Mouse (Mus musculus) CH12.LX (cell line): Measurements from ENCODE around the gene Thap7. TPM values are rescaled to one million over a fixed set of nuclear protein-coding genes. Genes with fewer than 3 reads are reported as not detected.
A peak's percentile ranks its signal among the peaks of the same experiment; 100 is the strongest.

Experiments used
- DNase-seq: peaks from one replicate; pipeline ENCODE4 v3.0.0-alpha.2; 2013; ENCODE audit errors: extremely low read depth
- H3K27ac ChIP-seq: 2 replicates; pipeline ENCODE4 v1.5.1; 2012; ENCODE audit warnings: low read depth, mild to moderate bottlenecking, control low read depth, moderate library complexity; ENCODE audit not compliant: insufficient read depth
- H3K27me3 ChIP-seq: replicated peaks from 2 replicates; pipeline ENCODE3; 2012; ENCODE audit warnings: inconsistent platforms
- H3K36me3 ChIP-seq, 2 experiments: replicated peaks in 1 of 2; 2 replicates each; pipeline versions ENCODE3 to v1.6.1; 2012; ENCODE audit warnings: inconsistent platforms in 1 of 2, low read length in 1 of 2, mild to moderate bottlenecking in 1 of 2, mixed read lengths in 1 of 2, moderate library complexity in 1 of 2; ENCODE audit not compliant: control insufficient read depth in 1 of 2, insufficient read depth in 1 of 2
- H3K4me1 ChIP-seq, 2 experiments: 2 replicates each; pipeline ENCODE4 v1.6.1; 2012; ENCODE audit warnings: inconsistent platforms in 1 of 2, moderate library complexity in 1 of 2; ENCODE audit not compliant: insufficient read depth in 2 of 2, control insufficient read depth in 1 of 2
- H3K4me2 ChIP-seq: 2 replicates; pipeline ENCODE4 v1.6.1; 2012; ENCODE audit warnings: low read depth, mild to moderate bottlenecking, control low read depth; ENCODE audit not compliant: poor library complexity, insufficient read depth, severe bottlenecking
- H3K4me3 ChIP-seq, 3 experiments: fragments of 150-350 bp in 1 of 3; sonication (generic) in 1 of 3; replicated peaks in 1 of 3; 2 replicates each; pipeline versions ENCODE3 to v1.5.1; 2011 to 2012; ENCODE audit warnings: low read depth in 2 of 3, low read length in 2 of 3, mild to moderate bottlenecking in 2 of 3, moderate library complexity in 2 of 3, control low read depth in 1 of 3, improper control_type of control experiment in 1 of 3, inconsistent platforms in 1 of 3, mixed read lengths in 1 of 3; ENCODE audit not compliant: poor library complexity in 1 of 3
- H3K79me2 ChIP-seq: replicated peaks from 2 replicates; pipeline ENCODE4 v1.6.1; 2012; ENCODE audit warnings: mild to moderate bottlenecking, moderate library complexity; ENCODE audit not compliant: control insufficient read depth, poor library complexity, insufficient read depth, severe bottlenecking; ENCODE audit errors: extremely low read depth
- H3K9ac ChIP-seq: 2 replicates; pipeline ENCODE4 v1.6.1; 2012; ENCODE audit warnings: low read depth, mild to moderate bottlenecking, control low read depth, moderate library complexity; ENCODE audit not compliant: insufficient read depth
- H3K9me3 ChIP-seq: replicated peaks from 2 replicates; pipeline ENCODE3; 2012; ENCODE audit warnings: low read length, inconsistent platforms, mixed read lengths
- BHLHE40 ChIP-seq: IDR thresholded peaks from 2 replicates; pipeline ENCODE4 v1.6.1; 2011; ENCODE audit warnings: mild to moderate bottlenecking, low read depth, low read length, improper control_type of control experiment
- CHD1 ChIP-seq: IDR thresholded peaks from 2 replicates; pipeline ENCODE4 v1.6.1; 2012; ENCODE audit warnings: low read depth, low read length, improper control_type of control experiment, inconsistent platforms
- CHD2 ChIP-seq: IDR thresholded peaks from 2 replicates; pipeline ENCODE4 v1.6.1; 2011; ENCODE audit warnings: low read length, improper control_type of control experiment
- CTCF ChIP-seq, 2 experiments: IDR thresholded peaks in 1 of 2; conservative IDR thresholded peaks in 1 of 2; 2 replicates each; pipeline ENCODE4 v1.5.1; 2011 to 2012; ENCODE audit warnings: low read depth in 2 of 2, low read length in 2 of 2, improper control_type of control experiment in 1 of 2, inconsistent platforms in 1 of 2, mild to moderate bottlenecking in 1 of 2, moderate library complexity in 1 of 2
- ELF1 ChIP-seq: IDR thresholded peaks from 2 replicates; pipeline ENCODE4 v1.6.1; 2014; ENCODE audit warnings: low read depth, mild to moderate bottlenecking, inconsistent platforms, low read length, improper control_type of control experiment
- EP300 ChIP-seq: IDR thresholded peaks from 2 replicates; pipeline ENCODE4 v1.6.1; 2011; ENCODE audit warnings: low read length, improper control_type of control experiment
- ETS1 ChIP-seq: conservative IDR thresholded peaks from 2 replicates; pipeline ENCODE4 v1.6.1; 2012; ENCODE audit warnings: low read depth, mild to moderate bottlenecking, inconsistent platforms, low read length, improper control_type of control experiment, moderate library complexity
- GABPA ChIP-seq: IDR thresholded peaks from 2 replicates; pipeline ENCODE4 v1.6.1; 2012; ENCODE audit warnings: low read depth, low read length, improper control_type of control experiment, inconsistent platforms; ENCODE audit not compliant: insufficient replicate concordance
- IRF4 ChIP-seq: IDR thresholded peaks from 2 replicates; pipeline ENCODE4 v1.6.1; 2014; ENCODE audit warnings: low read depth, mild to moderate bottlenecking, inconsistent platforms, low read length, improper control_type of control experiment
- JUN ChIP-seq: IDR thresholded peaks from 2 replicates; pipeline ENCODE4 v1.6.1; 2011; ENCODE audit warnings: low read depth, mild to moderate bottlenecking, low read length, improper control_type of control experiment, moderate library complexity; ENCODE audit not compliant: insufficient read depth
- JUND ChIP-seq: conservative IDR thresholded peaks from 2 replicates; pipeline ENCODE4 v1.6.1; 2011; ENCODE audit warnings: low read depth, low read length, improper control_type of control experiment
- KAT2A ChIP-seq: IDR thresholded peaks from 2 replicates; pipeline ENCODE4 v1.6.1; 2012; ENCODE audit warnings: low read length, improper control_type of control experiment, inconsistent platforms; ENCODE audit not compliant: insufficient replicate concordance
- MAFK ChIP-seq: IDR thresholded peaks from 2 replicates; pipeline ENCODE4 v1.6.1; 2011; ENCODE audit warnings: low read length, improper control_type of control experiment; ENCODE audit not compliant: insufficient replicate concordance
- MAX ChIP-seq: IDR thresholded peaks from 2 replicates; pipeline ENCODE4 v1.6.1; 2011; ENCODE audit warnings: low read length, improper control_type of control experiment
- MEF2A ChIP-seq: IDR thresholded peaks from 2 replicates; pipeline ENCODE4 v1.6.1; 2014; ENCODE audit warnings: low read depth, mild to moderate bottlenecking, inconsistent platforms, low read length, improper control_type of control experiment, borderline replicate concordance
- MXI1 ChIP-seq: IDR thresholded peaks from 2 replicates; pipeline ENCODE4 v1.6.1; 2011; ENCODE audit warnings: mild to moderate bottlenecking, low read depth, low read length, improper control_type of control experiment
- MYC ChIP-seq: IDR thresholded peaks from 2 replicates; pipeline ENCODE4 v1.6.1; 2011; ENCODE audit warnings: low read depth, mild to moderate bottlenecking, improper control_type of control experiment, low read length
- NELFE ChIP-seq: IDR thresholded peaks from 2 replicates; pipeline ENCODE4 v1.6.1; 2011; ENCODE audit warnings: low read depth, low read length, improper control_type of control experiment
- NRF1 ChIP-seq: IDR thresholded peaks from 2 replicates; pipeline ENCODE4 v1.6.1; 2014; ENCODE audit warnings: low read depth, mild to moderate bottlenecking, inconsistent platforms, low read length, improper control_type of control experiment, moderate library complexity
- PAX5 ChIP-seq: IDR thresholded peaks from 2 replicates; pipeline ENCODE4 v1.6.1; 2012; ENCODE audit warnings: low read length, inconsistent platforms, mixed read lengths
- POLR2A ChIP-seq: IDR thresholded peaks from 2 replicates; pipeline ENCODE4 v1.6.1; 2011; ENCODE audit warnings: low read depth, mild to moderate bottlenecking, improper control_type of control experiment, low read length
- RAD21 ChIP-seq: IDR thresholded peaks from 2 replicates; pipeline ENCODE4 v1.6.1; 2011; ENCODE audit warnings: low read depth, mild to moderate bottlenecking, low read length, improper control_type of control experiment, moderate library complexity
- RCOR1 ChIP-seq: conservative IDR thresholded peaks from 2 replicates; pipeline ENCODE4 v1.6.1; 2012; ENCODE audit warnings: low read depth, mild to moderate bottlenecking, inconsistent platforms, low read length, improper control_type of control experiment
- SMC3 ChIP-seq: IDR thresholded peaks from 2 replicates; pipeline ENCODE4 v1.6.1; 2011; ENCODE audit warnings: low read depth, low read length, improper control_type of control experiment
- TBP ChIP-seq: conservative IDR thresholded peaks from 2 replicates; pipeline ENCODE4 v1.6.1; 2011; ENCODE audit warnings: low read depth, low read length, improper control_type of control experiment
- TCF12 ChIP-seq: IDR thresholded peaks from 2 replicates; pipeline ENCODE4 v1.6.1; 2014; ENCODE audit warnings: low read depth, mild to moderate bottlenecking, inconsistent platforms, low read length, improper control_type of control experiment
- UBTF ChIP-seq: IDR thresholded peaks from 2 replicates; pipeline ENCODE4 v1.6.1; 2012; ENCODE audit warnings: low read depth, mild to moderate bottlenecking, inconsistent platforms, low read length, improper control_type of control experiment, moderate library complexity
- USF1 ChIP-seq: IDR thresholded peaks from 2 replicates; pipeline ENCODE4 v1.6.1; 2014; ENCODE audit warnings: low read depth, mild to moderate bottlenecking, inconsistent platforms, low read length, improper control_type of control experiment
- USF2 ChIP-seq: conservative IDR thresholded peaks from 2 replicates; pipeline ENCODE4 v1.6.1; 2011; ENCODE audit warnings: low read depth, low read length, improper control_type of control experiment
- ZC3H11A ChIP-seq: IDR thresholded peaks from 2 replicates; pipeline ENCODE4 v1.6.1; 2012; ENCODE audit warnings: low read depth, mild to moderate bottlenecking, inconsistent platforms, low read length, improper control_type of control experiment
- ZNF384 ChIP-seq: IDR thresholded peaks from 2 replicates; pipeline ENCODE4 v1.6.1; 2012; ENCODE audit warnings: low read depth, low read length, improper control_type of control experiment, inconsistent platforms
- dilution Hi-C: fragments of 300-500 bp; cut with MboI; formaldehyde crosslinking; loops from 2 replicates; pipeline ENCODE4 v1.14.3; 2020; ENCODE audit warnings: low sequenced_read_pairs; ENCODE audit not compliant: extremely low pct_unique_long_range_greater_than_20kb, extremely low pct_ligation_motif_present
- in situ Hi-C: fragments of 300-500 bp; cut with MboI; formaldehyde crosslinking; loops from 3 replicates; pipeline ENCODE4 v1.14.3; 2019; ENCODE audit warnings: low sequenced_read_pairs, low pct_ligation_motif_present, low pct_unique_long_range_greater_than_20kb, mixed read lengths
- polyA plus RNA-seq: library from polyadenylated mRNA; unstranded; fragments of >175 nt; gene quantifications from 2 replicates; pipeline ENCODE4 v1.2.1, GENCODE M21; 2012; ENCODE audit warnings: low read depth; ENCODE audit not compliant: insufficient read length
- total RNA-seq, 2 experiments: library from RNA; depleted of rRNA; stranded (reverse); fragments of 300-350 nt in 1 of 2; fragments of >200 nt in 1 of 2; gene quantifications; 2 replicates each; pipeline ENCODE4 v1.2.3; 2012 to 2014

Gene Thap7
- total and polyA plus RNA-seq, 3 experiments, result 64.3 to 83.3 (median 79.4) TPM

GRCm38 (mm10) chr16:17558811-17559210 lies 27.9 kb upstream of the Thap7 start:
- H3K4me3 ChIP-seq, result peak overlapping the region in 1 of 3 experiments; percentile 1
- H3K4me1 ChIP-seq, result peaks cover 22 to 32% of the 10 kb centered on the region in 2 experiments
- H3K9me3 ChIP-seq, result no peaks in the 10 kb centered on the region
- H3K27ac ChIP-seq, result no peak overlapping the region
- H3K36me3 ChIP-seq, result no peaks in the 10 kb centered on the region
- no peak for DNase-seq
- H3K4me2 ChIP-seq, result peak overlapping the region; percentile 21; the same call in 1 of the 2 replicates
- no peaks in the 10 kb centered on the region for H3K79me2 ChIP-seq
- TF ChIP-seq MXI1 (no peak), ELF1 (0 out of 2 replicates have a peak, but pooled peaks have one; percentile 25), NELFE (no peak), CHD1 (no peak), MEF2A (no peak), TBP (no peak)
- no peak overlapping the region for H3K9ac ChIP-seq
- H3K27me3 ChIP-seq, result peaks cover 54% of the 10 kb centered on the region
- dilution Hi-C loops (no loop called here), in situ Hi-C loops (loop anchor here (5.0 to 10.0 kb wide), 2 partner anchors 58 to 176 kb away; partner anchors contain the start of genes Med15 and Smpd4)

GRCm38 (mm10) chr16:17557947-17558480 lies 27.1 kb upstream of the Thap7 start:
- H3K79me2 ChIP-seq, result no peaks in the 10 kb centered on the region
- no peak overlapping the region for H3K27ac ChIP-seq
- no peak overlapping the region for H3K4me3 ChIP-seq
- H3K36me3 ChIP-seq, result no peaks in the 10 kb centered on the region
- dilution Hi-C loops (no loop called here), in situ Hi-C loops (loop anchor here (5.0 to 10.0 kb wide), 2 partner anchors 59 to 177 kb away; partner anchors contain the start of genes Med15 and Smpd4)
- no peaks in the 10 kb centered on the region for H3K9me3 ChIP-seq
- H3K9ac ChIP-seq, result no peak overlapping the region
- peak; percentile 78 for DNase-seq
- peak overlapping the region; percentile 21 for H3K4me2 ChIP-seq
- H3K4me1 ChIP-seq, result peaks cover 22 to 38% of the 10 kb centered on the region in 2 experiments
- H3K27me3 ChIP-seq, result peaks cover 46% of the 10 kb centered on the region
- TF ChIP-seq PAX5 (no peak), MAX (no peak), ELF1 (no peak), NRF1 (no peak), EP300 (no peak), GABPA (no peak), CTCF (conservative IDR thresholded peaks at IDR 0.05 in 1 of 2, IDR thresholded peaks at IDR 0.05 in 1 of 2; ENCODE audit: low read depth in 2 of 2, low read length in 2 of 2) (peak; percentile 98 to 99), TCF12 (no peak), POLR2A (no peak), NELFE (peak; percentile 49; the same call in 1 of the 2 replicates), MEF2A (no peak; the same call in 1 of the 2 replicates), ZNF384 (no peak), ETS1 (no peak), USF2 (no peak), CHD2 (no peak), KAT2A (no peak), UBTF (no peak), MYC (peak; percentile 48; the same call in 1 of the 2 replicates), BHLHE40 (0 out of 2 replicates have a peak, but pooled peaks have one; percentile 9), IRF4 (peak; percentile 31; the same call in 1 of the 2 replicates), USF1 (no peak), MAFK (no peak), TBP (no peak), RCOR1 (no peak), JUN (no peak), ZC3H11A (peak; percentile 64), RAD21 (peak; percentile 97), CHD1 (no peak), JUND (no peak), SMC3 (peak; percentile 94)
